Mouse (Mus musculus): ENCODE measurements at regions not wholly inside any gene's neighbourhood (a gene's known extent, or its start where the extent isn't known, plus 50 kb on each side); places are given as distances from the start of the nearest gene placed in this dataset.

GRCm38 (mm10) chr2:92711122-92711777, 111.7 kb downstream of the Chst1 start:
- no peak for DNase-seq

GRCm38 (mm10) chr2:92712266-92713144, 113.0 kb downstream of the Chst1 start:
- peak; percentile 67 for DNase-seq

- no peak for DNase-seq
Observed at GRCm38 (mm10) chr2:92717706-92718105, 118.2 kb downstream of the Chst1 start.

- DNase-seq = no peak
Observed at GRCm38 (mm10) chr2:92721951-92722350, 122.4 kb downstream of the Chst1 start.

DNA sequence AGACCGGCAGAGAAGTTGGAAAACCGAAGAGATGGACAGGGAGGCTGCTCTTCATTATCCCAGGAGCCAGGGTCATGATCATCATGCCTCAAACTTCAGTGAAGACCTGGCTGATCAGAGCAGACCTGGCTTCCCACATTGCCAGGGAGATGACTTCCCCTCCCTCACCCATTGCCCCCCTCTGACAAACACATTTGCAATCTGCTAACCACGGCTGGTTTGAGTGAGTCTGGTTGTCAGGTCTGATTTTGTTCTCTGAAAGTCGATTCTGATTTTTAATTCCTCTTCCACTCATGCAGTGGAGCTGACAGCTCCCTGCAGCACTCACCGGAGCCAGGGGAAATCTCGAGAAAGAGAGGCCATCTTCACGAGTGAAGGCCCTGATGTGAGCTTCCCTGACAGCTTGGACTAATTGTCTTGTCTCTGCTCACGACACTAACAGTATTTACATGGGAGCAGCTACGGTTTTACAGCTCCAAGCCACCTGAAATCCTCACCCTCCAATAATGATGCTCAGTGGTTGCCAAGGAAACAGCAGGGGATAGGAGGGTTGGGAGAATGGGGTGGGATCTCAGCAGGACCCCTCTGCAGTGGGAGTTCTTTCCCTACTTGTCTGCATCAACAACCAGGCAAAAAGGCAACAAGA, 124.2 kb downstream of the Chst1 start:
- no peak for DNase-seq

DNA sequence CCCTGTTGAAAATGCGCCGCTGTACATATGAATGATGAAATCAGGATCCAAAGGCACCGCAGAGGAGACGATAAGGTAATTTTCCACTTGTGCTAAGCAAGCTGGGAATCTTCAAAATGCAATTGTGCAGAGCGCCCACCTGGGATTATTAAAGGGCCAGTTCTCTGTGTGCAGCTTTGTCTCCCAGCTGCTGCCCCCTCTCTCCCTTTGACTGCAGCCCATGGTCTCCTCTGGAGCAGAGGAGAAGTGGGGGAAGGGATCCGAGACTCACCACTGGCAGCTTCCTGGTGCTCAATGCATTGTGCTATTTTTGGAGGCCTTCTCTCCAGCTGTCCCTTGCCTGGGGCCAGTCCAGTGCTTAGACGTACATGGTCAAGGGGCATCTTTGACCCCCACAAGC, 127.1 kb downstream of the Chst1 start:
- no peak for DNase-seq

DNA sequence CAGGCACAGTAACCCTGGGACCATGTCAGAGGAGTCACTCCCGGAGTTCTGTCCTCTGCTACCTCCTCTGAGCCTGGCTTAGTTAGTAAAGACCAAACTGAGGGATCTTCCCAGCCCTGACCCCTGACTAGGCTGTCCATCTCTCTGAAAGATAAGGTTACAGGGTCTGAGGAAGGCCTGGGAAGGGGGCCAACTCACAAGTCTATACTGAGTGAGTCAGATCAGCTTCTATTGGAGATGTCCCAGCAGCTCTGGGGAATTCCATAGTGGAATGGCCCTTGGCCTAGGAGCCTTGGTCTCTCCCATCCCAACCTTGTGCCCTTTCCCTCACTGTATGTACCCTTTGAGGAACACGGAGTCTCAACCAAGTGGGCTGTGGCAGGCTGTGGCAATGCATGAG, 127.7 kb downstream of the Chst1 start:
- DNase-seq = no peak

DNA sequence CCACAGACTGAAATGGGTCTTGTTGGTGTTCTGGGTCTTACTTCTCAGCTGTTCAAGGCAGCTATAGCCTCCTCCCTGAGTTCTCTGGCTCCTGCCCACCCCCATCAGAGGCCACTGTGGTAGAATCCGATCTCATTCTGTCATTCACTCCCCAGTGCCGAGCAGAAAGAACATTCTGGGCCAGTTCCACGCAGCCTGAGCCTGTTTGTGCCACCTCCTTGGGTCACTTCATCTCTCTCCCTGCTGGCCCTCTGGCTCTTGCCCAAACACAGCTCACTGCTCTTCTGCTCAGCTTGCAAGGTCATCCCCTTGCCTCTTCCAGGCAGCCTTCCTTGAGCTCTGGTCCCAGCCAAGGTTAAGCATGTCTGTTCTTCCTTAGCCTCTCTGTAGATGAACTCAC, 128.9 kb downstream of the Chst1 start:
- no peak for DNase-seq

DNA sequence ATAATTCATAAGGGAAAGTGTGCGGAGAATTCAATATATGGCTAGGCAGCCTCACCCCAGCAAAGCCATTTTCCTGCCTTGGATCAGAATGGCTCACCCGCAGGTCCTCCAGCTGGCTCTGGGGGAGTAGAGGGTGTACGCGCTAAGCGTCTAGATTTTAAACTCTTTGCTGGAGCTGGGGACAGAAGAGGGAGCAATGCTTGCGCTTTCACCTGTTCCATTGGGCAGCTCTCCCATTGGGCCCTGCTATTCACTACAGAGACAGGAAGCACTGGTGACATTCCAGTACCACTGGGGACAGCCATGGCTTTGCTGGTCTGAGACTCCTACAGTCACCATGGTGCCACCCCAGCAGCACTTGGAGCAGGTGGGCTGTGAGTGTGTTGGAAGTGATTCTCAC, 130.9 kb downstream of the Chst1 start:
- no peak for DNase-seq

DNA sequence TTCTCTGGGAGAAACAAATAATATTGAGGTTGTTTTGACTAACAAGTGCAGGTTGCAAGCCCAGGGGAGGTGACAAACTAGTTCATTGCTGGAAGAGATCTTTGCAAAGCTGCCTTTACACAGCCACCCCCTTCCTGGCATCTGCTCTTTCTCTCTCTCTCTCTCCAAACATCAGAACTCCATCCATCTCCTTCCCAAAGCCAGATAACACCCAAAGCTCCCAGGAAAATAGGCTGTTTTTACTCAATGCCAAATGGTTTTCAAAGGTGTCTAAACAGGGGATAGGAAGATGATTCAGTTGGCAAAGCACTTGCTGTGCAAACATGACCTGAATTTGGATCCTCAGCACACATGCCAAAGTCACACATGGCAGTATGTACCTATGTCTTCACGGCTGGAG, 133.9 kb downstream of the Chst1 start:
- DNase-seq = no peak

GRCm38 (mm10) chr2:92735784-92736183, 136.3 kb downstream of the Chst1 start:
- no peak for DNase-seq

DNA sequence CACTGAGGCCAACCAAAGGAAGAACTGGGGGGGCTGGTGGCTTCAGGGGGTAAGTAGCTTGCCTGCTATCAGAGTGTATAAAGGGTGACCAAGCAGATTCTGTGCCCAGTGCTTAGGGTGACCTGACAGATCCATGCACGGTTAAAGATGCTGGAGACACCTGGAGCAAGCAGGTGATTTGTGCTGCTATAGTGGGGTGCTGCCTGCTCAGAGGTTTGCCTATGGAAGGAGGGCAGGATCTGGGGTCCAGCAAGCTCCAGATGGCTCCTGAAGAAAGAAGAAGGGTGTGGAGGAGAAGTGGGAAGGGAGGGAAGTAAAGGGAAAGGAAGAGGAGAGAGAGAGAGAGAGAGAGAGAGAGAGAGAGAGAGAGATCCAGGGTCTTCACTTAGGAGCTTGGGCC, 137.8 kb downstream of the Chst1 start:
- DNase-seq = no peak

DNA sequence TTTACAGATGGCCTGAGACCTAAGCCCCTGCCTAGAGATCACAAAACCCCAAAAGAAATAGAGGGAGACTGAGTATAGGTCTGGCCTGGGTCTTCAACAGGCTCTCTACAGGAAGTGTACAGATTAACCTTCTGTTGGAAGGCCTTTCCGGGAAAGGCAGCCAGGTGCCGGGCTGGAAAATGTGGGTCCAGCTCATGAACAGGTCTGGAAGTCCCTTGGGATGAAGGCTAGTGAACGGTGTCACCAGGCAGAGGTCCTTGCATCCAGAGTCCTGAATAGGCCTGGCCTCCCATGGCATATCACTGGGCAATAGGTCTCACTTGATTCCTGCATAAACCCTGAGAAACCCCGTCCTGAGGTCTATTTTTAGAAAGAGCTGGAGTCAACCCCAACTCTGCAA, 140.1 kb downstream of the Chst1 start:
- no peak for DNase-seq

DNA sequence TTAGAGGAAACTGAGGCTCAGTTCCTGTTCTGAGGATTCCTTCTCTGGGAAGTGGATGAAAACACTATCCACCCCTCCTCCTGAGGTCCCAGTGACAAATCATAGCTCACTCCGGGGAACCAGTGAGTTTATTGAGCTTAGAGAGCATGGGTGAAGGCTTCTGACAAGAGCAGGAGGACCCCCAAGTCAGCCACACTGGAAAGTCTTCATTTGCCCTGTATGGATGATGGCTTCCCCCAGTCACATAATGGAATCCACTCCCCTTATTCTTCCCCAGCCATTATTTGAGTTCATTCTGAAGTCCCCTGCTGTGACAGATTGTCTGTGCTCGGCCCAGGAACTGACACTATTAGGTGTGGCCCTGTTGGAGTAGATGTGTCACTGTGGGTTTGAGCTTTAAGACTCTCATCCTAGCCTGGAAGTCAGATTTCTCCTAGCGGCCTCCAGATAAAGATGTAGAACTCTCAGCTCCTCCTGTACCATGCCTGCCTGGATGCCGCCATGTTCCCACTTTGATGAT, 141.3 kb downstream of the Chst1 start:
- DNase-seq = no peak

DNA sequence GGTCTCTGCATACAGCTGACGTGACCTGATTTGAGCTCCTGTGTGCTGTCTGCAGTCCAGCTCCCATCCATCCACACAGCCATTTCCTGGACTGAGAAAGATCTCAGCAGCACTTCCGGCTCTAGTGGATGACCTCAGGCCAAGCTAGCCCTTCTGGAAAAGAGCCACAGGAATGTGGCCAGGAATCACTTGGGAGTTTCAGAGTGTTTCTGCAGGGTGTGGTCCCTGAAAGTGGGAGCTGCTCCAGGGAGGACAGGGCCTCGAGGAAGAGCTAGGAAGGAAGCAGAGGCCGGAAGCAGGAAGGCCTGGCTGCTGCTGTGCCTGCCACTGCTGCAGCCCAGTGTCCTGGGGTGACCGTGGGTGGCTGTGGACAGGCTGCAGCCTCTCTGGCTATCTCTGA, 142.5 kb downstream of the Chst1 start:
- DNase-seq = no peak

DNA sequence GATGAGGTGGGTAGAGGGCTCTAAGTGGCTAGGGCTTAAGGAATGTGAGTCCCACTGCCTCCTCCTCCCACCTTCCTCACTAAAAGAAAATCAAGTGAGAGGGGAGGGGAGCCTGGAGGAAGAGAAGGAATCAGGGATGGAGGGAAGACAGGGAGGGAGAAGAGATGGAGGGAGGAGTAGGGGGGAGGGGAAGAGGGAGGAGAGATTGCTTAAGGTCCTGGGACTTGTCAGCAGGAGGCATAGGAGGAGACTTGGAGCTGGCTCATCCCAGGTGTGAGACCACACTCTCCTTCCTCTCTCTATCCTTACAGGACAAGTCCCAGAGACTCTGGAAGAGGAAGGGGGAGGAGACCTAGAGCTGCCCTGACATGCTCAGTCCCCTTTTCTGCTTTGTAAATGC, 143.2 kb downstream of the Chst1 start:
- DNase-seq = no peak

DNA sequence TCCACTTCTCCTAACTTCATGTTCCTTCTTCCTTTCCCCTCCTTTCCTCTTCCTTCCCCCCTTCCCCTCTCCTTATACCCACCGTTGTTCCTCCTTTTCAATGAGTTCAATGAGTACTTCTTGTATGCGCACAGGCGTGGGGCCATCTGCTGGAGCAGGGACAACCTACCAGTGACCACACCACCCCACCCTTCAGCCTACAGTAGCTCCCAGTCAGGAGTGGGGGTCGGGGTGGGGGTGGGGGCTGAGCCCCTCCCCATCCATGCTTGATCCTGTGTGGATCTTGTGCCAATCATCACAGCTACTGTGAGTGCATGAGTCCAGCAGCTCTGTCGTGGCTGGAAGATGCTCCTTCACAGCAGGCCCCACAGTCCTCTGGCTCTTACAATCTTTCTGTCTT, 143.6 kb downstream of the Chst1 start:
- DNase-seq = no peak

DNA sequence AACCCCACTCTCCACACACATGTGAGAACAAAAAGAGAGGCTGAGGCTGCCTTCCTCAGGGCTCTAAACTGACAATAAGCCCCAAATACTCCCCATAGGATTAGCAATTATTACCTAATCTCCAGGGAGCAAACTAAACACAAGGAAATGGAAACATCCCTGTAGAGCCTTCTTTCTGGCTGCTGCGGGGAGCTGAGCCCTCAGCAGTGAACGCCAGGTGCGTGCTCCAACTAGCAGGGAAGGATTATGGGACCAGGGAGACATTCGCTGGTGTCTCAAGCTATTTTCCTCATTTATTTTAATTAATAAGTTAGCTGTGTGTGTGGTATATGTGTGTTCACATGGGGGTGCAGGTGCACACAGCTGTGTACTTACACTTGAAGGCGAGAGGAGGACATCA, 144.4 kb downstream of the Chst1 start:
- DNase-seq = no peak

- DNase-seq = no peak
Observed at GRCm38 (mm10) chr2:92747406-92747805, 147.9 kb downstream of the Chst1 start.

GRCm38 (mm10) chr2:92750116-92750515, 150.6 kb downstream of the Chst1 start:
- DNase-seq = no peak

DNA sequence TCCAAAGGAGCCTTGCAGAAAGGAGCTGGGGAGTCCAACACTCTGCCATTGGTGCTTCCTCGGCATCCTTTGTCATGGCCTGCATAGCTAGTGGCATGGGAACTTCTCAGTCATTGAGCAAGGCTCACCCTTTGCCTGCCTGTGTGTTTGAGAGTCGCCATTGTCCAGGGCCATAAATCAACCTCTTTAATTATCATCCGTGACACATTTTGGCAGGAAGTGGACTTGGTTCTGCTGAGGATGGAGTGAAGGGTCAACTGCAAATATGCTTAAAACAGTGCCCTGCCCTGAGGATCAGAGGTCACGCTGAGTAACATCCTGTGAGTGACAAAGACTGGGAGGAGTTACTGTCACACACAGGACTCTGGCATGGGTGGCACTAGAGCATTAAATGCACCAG, 151.2 kb downstream of the Chst1 start:
- no peak for DNase-seq

GRCm38 (mm10) chr2:92751256-92751655, 151.7 kb downstream of the Chst1 start:
- DNase-seq = no peak

GRCm38 (mm10) chr2:92752156-92752555, 152.6 kb downstream of the Chst1 start:
- DNase-seq = no peak

GRCm38 (mm10) chr2:92752794-92753193, 153.3 kb downstream of the Chst1 start:
- DNase-seq = no peak
